Mouse (Mus musculus): ENCODE data around the gene Lingo1. TPM values are rescaled to one million over a fixed set of nuclear protein-coding genes. Genes with fewer than 3 reads are reported as not detected.

The Lingo1 gene
- polyA plus RNA-seq, 1 experiment from 2014 or later = 0.93 TPM

DNA sequence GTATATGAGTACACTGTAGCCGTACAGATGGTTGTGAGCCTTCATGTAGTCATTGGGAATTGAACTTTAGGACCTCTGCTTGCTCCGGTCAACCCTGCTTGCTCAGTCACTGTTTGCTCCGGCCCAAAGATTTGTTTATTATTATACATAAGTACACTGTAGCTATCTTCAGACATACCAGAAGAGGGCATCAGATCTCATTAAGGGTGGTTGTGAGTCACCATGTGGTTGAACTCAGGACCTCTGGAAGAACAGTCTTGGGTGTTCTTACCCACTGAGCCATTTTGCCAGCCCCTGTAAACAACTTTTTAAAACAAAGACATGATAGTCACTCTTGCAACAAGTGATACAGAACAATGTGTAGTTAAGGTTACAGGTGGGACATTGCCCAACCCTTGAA is 35.6 kb upstream of the Lingo1 start:
- H3K27me3 ChIP-seq (ENCODE audit: control insufficient read depth, insufficient read depth, low read length) = no peaks in the 10 kb centered on the region
- H3K9ac ChIP-seq (ENCODE audit: low read length) = no peak overlapping the region
- H3K36me3 ChIP-seq (ENCODE audit: control insufficient read depth, insufficient read depth, low read length) = no peaks in the 10 kb centered on the region
- no peak overlapping the region for H3K27ac ChIP-seq (replicated peaks; ENCODE audit: low read depth, low read length)
- no peak overlapping the region for H3K4me2 ChIP-seq (ENCODE audit: low read depth, severe bottlenecking)
- ATAC-seq (ENCODE audit: insufficient number of reproducible peaks, low FRiP score, low TSS enrichment, low read depth) = no peak
- no peak for DNase-seq (ENCODE audit: low spot score)
- 94% methylated on average over 3 of the region's 3 CpGs for WGBS
- no peaks in the 10 kb centered on the region for H3K9me3 ChIP-seq (ENCODE audit: control insufficient read depth, low read length)
- H3K4me3 ChIP-seq (ENCODE audit: low read depth, low read length) = no peak overlapping the region
- no peaks in the 10 kb centered on the region for H3K4me1 ChIP-seq (ENCODE audit: control insufficient read depth, insufficient read depth, low read length)

- Histone ChIP-seq H3K27me3 (ENCODE audit: control insufficient read depth, insufficient read depth, low read length) (no peaks in the 10 kb centered on the region), H3K9ac (ENCODE audit: low read length) (no peak overlapping the region), H3K9me3 (ENCODE audit: control insufficient read depth, low read length) (no peaks in the 10 kb centered on the region), H3K4me3 (ENCODE audit: low read depth, low read length) (no peak overlapping the region), H3K36me3 (ENCODE audit: control insufficient read depth, insufficient read depth, low read length) (no peaks in the 10 kb centered on the region), H3K4me1 (ENCODE audit: control insufficient read depth, insufficient read depth, low read length) (peaks cover 8% of the 10 kb centered on the region), H3K4me2 (ENCODE audit: low read depth, severe bottlenecking) (no peak overlapping the region), H3K27ac (replicated peaks; ENCODE audit: low read depth, low read length) (no peak overlapping the region)
- ATAC-seq (ENCODE audit: insufficient number of reproducible peaks, low FRiP score, low TSS enrichment, low read depth) (no peak), DNase-seq (ENCODE audit: low spot score) (no peak)
- 24% methylated on average over 4 of the region's 4 CpGs for WGBS
These were observed 33.9 kb upstream of the Lingo1 start for GRCm38 (mm10) chr9:56830162-56830561.

DNA sequence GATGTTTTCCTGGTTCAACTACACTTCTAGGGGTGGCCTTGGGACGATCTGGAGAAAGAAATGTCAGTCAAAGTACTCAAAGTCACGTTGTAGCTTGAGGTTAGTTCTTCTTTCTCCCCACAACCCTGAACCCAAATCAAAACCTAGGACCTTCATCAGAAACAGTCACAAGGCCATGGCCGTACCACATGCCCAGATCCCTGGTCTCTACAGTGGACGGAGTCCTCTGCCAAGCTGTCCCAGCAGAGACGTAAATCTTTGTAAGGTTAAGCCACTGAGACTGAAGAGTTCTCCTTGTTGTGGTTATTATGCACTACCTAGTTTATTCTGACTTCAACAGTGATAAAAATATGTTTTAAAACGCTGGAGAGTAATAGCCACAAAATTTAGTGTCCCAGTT is 32.6 kb upstream of the Lingo1 start:
- Histone ChIP-seq H3K27ac (replicated peaks; ENCODE audit: low read depth, low read length) (no peak overlapping the region), H3K9me3 (ENCODE audit: control insufficient read depth, low read length) (no peaks in the 10 kb centered on the region), H3K4me3 (ENCODE audit: low read depth, low read length) (no peak overlapping the region), H3K9ac (ENCODE audit: low read length) (no peak overlapping the region), H3K4me1 (ENCODE audit: control insufficient read depth, insufficient read depth, low read length) (peaks cover 8% of the 10 kb centered on the region), H3K27me3 (ENCODE audit: control insufficient read depth, insufficient read depth, low read length) (no peaks in the 10 kb centered on the region), H3K4me2 (ENCODE audit: low read depth, severe bottlenecking) (no peak overlapping the region), H3K36me3 (ENCODE audit: control insufficient read depth, insufficient read depth, low read length) (no peaks in the 10 kb centered on the region)
- 76% methylated on average over 6 of the region's 6 CpGs for WGBS
- no peak for ATAC-seq (ENCODE audit: insufficient number of reproducible peaks, low FRiP score, low TSS enrichment, low read depth)
- DNase-seq (ENCODE audit: low spot score) = no peak

DNA sequence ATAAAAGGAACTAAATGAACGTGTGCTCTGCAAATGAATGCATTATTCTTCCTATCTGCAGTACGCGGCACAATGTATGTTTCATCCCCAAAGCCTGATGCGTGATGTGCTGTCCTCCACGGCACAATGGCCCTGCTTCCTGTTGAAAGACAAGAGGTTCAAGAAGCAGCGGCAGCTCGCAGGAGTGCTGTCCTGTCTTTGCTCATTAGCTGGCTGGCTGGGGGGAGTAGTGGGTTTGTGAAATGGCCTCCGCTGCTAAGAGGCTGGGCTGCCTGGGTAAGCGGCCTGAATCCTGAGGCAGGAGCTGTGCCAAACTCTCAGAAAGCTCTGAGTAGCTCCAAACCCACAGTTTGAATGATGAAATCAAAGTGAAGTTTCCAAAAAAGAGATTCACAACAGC is 31.9 kb upstream of the Lingo1 start:
- H3K36me3 ChIP-seq (ENCODE audit: control insufficient read depth, insufficient read depth, low read length) = no peaks in the 10 kb centered on the region
- H3K27ac ChIP-seq (replicated peaks; ENCODE audit: low read depth, low read length) = no peak overlapping the region
- no peaks in the 10 kb centered on the region for H3K9me3 ChIP-seq (ENCODE audit: control insufficient read depth, low read length)
- no peak overlapping the region for H3K4me3 ChIP-seq (ENCODE audit: low read depth, low read length)
- no peak overlapping the region for H3K9ac ChIP-seq (ENCODE audit: low read length)
- 43% methylated on average over 9 of the region's 9 CpGs for WGBS
- H3K4me2 ChIP-seq (ENCODE audit: low read depth, severe bottlenecking) = no peak overlapping the region
- H3K4me1 ChIP-seq (ENCODE audit: control insufficient read depth, insufficient read depth, low read length) = peaks cover 8% of the 10 kb centered on the region
- ATAC-seq (ENCODE audit: insufficient number of reproducible peaks, low FRiP score, low TSS enrichment, low read depth) (no peak), DNase-seq (ENCODE audit: low spot score) (peak; percentile 22)
- no peaks in the 10 kb centered on the region for H3K27me3 ChIP-seq (ENCODE audit: control insufficient read depth, insufficient read depth, low read length)

DNA sequence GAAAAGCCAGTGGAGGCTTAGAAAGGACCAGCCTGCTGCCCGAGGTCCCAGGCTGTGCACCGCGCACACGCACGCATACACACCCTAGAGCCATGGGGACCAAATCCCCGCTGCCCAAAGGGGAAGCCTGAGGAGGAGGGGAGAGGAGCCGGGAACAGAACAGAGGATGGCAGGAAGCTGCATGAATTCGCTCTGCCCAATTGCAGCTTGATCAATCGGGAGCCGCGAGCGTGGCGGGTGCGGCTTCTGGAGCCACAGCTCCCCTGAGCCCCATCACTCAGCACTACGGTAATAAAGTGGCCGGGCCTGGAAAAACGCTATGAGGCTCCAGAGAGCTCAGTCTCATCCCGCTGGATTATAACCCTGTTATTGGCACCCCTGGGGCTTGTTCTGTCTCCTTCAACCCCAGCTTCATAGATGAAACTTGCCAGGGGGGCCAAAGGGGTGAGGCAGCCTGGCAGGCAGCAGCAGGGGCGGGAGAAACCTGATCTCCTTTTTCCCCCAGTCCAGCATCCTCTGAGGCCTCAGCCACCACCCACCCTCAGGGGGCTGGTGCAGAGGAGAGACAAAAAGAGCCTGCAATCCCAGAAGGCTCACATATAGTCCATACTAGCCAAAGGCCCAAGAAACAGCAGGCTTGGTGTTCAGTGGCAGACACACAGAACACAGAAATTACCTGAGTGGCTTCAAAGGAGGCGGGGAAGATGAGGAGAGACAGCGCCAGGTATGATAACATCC is 29.4 kb upstream of the Lingo1 start:
- H3K9ac ChIP-seq (ENCODE audit: low read length) = no peak overlapping the region
- H3K36me3 ChIP-seq (ENCODE audit: control insufficient read depth, insufficient read depth, low read length) = no peaks in the 10 kb centered on the region
- no peak overlapping the region for H3K4me3 ChIP-seq (ENCODE audit: low read depth, low read length)
- no peak overlapping the region for H3K27ac ChIP-seq (replicated peaks; ENCODE audit: low read depth, low read length)
- no peaks in the 10 kb centered on the region for H3K9me3 ChIP-seq (ENCODE audit: control insufficient read depth, low read length)
- 10% methylated on average over 21 of the region's 21 CpGs for WGBS
- H3K27me3 ChIP-seq (ENCODE audit: control insufficient read depth, insufficient read depth, low read length) = no peaks in the 10 kb centered on the region
- ATAC-seq (ENCODE audit: insufficient number of reproducible peaks, low FRiP score, low TSS enrichment, low read depth) (0 out of 2 replicates have a peak, but pooled peaks have one; percentile 60), DNase-seq (ENCODE audit: low spot score) (peak; percentile 57)
- peaks cover 8% of the 10 kb centered on the region for H3K4me1 ChIP-seq (ENCODE audit: control insufficient read depth, insufficient read depth, low read length)
- H3K4me2 ChIP-seq (ENCODE audit: low read depth, severe bottlenecking) = peak overlapping the region; percentile 48

DNA sequence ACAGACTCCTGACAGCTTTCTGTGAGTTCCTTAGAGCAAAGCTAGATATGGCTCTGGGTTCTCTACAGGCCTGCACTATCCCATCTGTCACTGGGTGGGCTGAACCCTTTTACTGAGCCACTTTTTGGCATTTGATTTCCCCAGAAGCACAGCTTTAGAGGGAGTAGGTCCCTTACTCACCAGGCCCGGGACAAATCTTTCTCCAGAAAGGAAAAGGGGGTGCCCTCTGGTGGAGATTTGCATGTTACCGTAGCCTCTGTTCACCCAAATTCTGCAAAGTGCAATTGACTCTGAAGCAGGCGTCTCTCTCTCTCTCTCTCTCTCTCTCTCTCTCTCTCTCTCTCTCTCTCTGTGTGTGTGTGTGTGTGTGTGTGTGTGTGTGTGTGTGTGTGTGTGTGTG is 28.6 kb upstream of the Lingo1 start:
- peaks cover 8% of the 10 kb centered on the region for H3K4me1 ChIP-seq (ENCODE audit: control insufficient read depth, insufficient read depth, low read length)
- H3K27me3 ChIP-seq (ENCODE audit: control insufficient read depth, insufficient read depth, low read length) = no peaks in the 10 kb centered on the region
- ATAC-seq (ENCODE audit: insufficient number of reproducible peaks, low FRiP score, low TSS enrichment, low read depth) (no peak), DNase-seq (ENCODE audit: low spot score) (peak; percentile 58)
- H3K4me2 ChIP-seq (ENCODE audit: low read depth, severe bottlenecking) = no peak overlapping the region
- 0% methylated on average over 3 of the region's 3 CpGs for WGBS
- no peak overlapping the region for H3K4me3 ChIP-seq (ENCODE audit: low read depth, low read length)
- no peaks in the 10 kb centered on the region for H3K9me3 ChIP-seq (ENCODE audit: control insufficient read depth, low read length)
- no peaks in the 10 kb centered on the region for H3K36me3 ChIP-seq (ENCODE audit: control insufficient read depth, insufficient read depth, low read length)
- no peak overlapping the region for H3K27ac ChIP-seq (replicated peaks; ENCODE audit: low read depth, low read length)
- H3K9ac ChIP-seq (ENCODE audit: low read length) = no peak overlapping the region

DNA sequence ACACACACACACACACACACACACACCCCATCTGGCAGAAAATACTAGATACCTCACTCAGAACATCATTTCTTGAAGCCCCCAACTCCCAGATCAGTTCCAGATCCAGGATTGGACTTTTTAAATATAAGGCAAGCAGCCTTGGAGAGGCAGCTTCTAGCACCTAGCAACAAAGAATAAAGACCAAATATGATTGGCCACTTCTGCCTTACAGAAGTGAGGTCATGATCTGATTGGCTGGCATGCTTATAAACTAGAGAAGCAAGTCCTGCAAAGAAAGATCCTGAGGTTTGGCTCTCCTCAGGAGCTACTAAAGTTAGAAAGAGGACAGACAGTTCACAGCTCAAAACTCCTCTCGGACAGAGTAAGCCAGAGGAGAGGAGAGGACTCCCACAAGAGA is 14.6 kb upstream of the Lingo1 start:
- no peak for DNase-seq (ENCODE audit: low spot score)
- no peak for ATAC-seq (ENCODE audit: insufficient number of reproducible peaks, low FRiP score, low TSS enrichment, low read depth)
- no peaks in the 10 kb centered on the region for H3K4me1 ChIP-seq (ENCODE audit: control insufficient read depth, insufficient read depth, low read length)

GRCm38 (mm10) chr9:56807990-56808389 is 11.7 kb upstream of the Lingo1 start:
- Histone ChIP-seq H3K9me3 (ENCODE audit: control insufficient read depth, low read length) (no peaks in the 10 kb centered on the region), H3K27ac (replicated peaks; ENCODE audit: low read depth, low read length) (no peak overlapping the region), H3K4me1 (ENCODE audit: control insufficient read depth, insufficient read depth, low read length) (no peaks in the 10 kb centered on the region), H3K9ac (ENCODE audit: low read length) (no peak overlapping the region), H3K36me3 (ENCODE audit: control insufficient read depth, insufficient read depth, low read length) (no peaks in the 10 kb centered on the region), H3K4me3 (ENCODE audit: low read depth, low read length) (no peak overlapping the region), H3K27me3 (ENCODE audit: control insufficient read depth, insufficient read depth, low read length) (no peaks in the 10 kb centered on the region), H3K4me2 (ENCODE audit: low read depth, severe bottlenecking) (no peak overlapping the region)
- DNase-seq (ENCODE audit: low spot score) (no peak), ATAC-seq (ENCODE audit: insufficient number of reproducible peaks, low FRiP score, low TSS enrichment, low read depth) (no peak)
- 86% methylated on average over 6 of the region's 6 CpGs for WGBS

More for the DNA sequence above, 14.6 kb upstream of the Lingo1 start:
- Histone ChIP-seq H3K27ac (replicated peaks; ENCODE audit: low read depth, low read length) (no peak overlapping the region), H3K4me2 (ENCODE audit: low read depth, severe bottlenecking) (no peak overlapping the region), H3K9ac (ENCODE audit: low read length) (no peak overlapping the region), H3K4me3 (ENCODE audit: low read depth, low read length) (no peak overlapping the region), H3K36me3 (ENCODE audit: control insufficient read depth, insufficient read depth, low read length) (no peaks in the 10 kb centered on the region), H3K9me3 (ENCODE audit: control insufficient read depth, low read length) (no peaks in the 10 kb centered on the region), H3K27me3 (ENCODE audit: control insufficient read depth, insufficient read depth, low read length) (no peaks in the 10 kb centered on the region)
- WGBS = 83% methylated on average over 1 of the region's 1 CpGs

DNA sequence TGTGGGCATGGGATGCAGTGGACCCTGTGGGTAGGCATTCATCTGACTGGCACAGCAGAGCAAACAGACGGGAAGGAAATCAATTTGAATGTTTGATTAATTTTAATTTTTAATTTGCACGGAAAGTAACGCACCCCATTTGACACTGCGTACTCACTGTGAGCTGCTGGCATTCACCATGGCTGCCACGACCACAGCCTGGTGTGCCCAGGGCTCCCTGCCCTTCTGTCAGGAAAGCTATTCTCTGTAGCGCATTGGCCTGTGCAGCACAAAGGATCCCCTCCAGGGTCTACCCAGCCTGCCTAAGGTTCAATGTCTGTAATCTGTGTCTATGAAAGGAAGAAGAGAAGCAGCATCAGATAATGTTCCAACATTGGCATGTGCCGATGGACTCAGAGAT is 6.9 kb upstream of the Lingo1 start:
- Histone ChIP-seq H3K4me1 (ENCODE audit: control insufficient read depth, insufficient read depth, low read length) (no peaks in the 10 kb centered on the region), H3K9me3 (ENCODE audit: control insufficient read depth, low read length) (no peaks in the 10 kb centered on the region), H3K27me3 (ENCODE audit: control insufficient read depth, insufficient read depth, low read length) (peaks cover 12% of the 10 kb centered on the region), H3K4me2 (ENCODE audit: low read depth, severe bottlenecking) (no peak overlapping the region), H3K9ac (ENCODE audit: low read length) (no peak overlapping the region), H3K36me3 (ENCODE audit: control insufficient read depth, insufficient read depth, low read length) (no peaks in the 10 kb centered on the region), H3K4me3 (ENCODE audit: low read depth, low read length) (no peak overlapping the region), H3K27ac (replicated peaks; ENCODE audit: low read depth, low read length) (no peak overlapping the region)
- WGBS = 92% methylated on average over 7 of the region's 7 CpGs
- ATAC-seq (ENCODE audit: insufficient number of reproducible peaks, low FRiP score, low TSS enrichment, low read depth) = no peak
- no peak for DNase-seq (ENCODE audit: low spot score)

All from limb, embryonic 11.5 days (tissue).